Mouse (Mus musculus) embryo, embryonic 11.5 days (tissue): ENCODE measurements around the gene Olfr31.

Experiments used
- DNase-seq: peaks from one replicate; pipeline ENCODE4 v3.0.0-alpha.2; 2012; ENCODE audit warnings: low read depth, low spot score

The Olfr31 gene

DNA sequence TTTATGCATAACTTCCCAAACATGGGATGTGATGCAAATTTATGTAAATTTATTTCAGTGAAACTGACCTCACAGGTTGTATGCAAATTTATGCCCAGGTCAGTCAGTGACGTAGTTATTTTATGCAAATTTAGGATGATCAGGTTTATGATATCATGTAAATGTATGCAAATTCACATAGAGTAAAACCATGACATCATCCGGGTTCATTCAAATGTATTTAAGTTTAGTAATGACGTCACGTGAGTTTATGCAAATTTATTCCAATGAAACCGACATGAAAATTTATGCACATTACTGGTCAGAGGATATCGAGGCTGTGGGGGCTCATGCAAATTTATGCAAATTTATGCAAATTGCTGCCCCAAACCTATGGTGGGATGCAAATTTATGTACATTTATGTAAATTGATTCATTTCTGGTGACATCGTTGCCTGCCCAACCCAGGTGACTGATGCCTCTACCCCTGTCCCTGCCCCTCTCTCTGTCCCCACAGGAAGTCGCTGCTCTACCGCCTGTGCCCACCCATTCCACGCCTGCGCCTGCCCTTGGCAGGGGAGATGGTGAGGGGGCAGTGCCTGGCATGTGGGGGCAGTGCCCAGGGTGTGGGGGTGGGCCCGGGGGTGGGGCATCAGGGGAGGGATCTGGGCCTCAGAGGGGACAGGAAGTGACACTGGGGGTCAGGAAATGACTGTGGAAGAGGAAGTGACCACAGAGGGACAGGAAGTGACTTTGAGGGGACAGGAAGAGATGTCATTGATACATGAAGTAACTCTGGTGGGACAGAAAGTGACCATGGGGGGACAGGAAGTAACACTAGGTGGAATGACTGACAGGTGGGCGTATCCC lies 32.1 kb downstream of the Olfr31 start:
- no peak for DNase-seq

DNA sequence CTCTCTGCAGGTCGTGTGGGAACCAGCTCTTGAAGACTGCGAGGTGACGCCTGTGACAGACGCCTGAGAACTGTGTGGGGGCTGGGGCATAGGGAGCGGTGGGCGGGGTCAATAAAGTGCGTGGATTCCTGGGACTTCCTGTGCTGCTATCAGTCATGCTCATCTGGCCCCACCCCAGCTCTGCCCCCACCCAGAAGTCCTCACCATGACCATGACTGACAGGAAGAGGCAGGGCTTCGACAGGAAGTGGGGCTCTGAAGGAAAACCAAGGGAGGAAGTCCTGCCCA lies 32.7 kb downstream of the Olfr31 start:
- DNase-seq: no peak
